Mouse (Mus musculus) hindbrain, embryonic 16.5 days (tissue): ENCODE measurements around the gene Csad. TPM values are rescaled to one million over a fixed set of nuclear protein-coding genes. Genes with fewer than 3 reads are reported as not detected.
A peak's percentile ranks its signal among the peaks of the same experiment; 100 is the strongest.

Experiments used
- ATAC-seq: fragments of 200-750 bp; cut with Nextera tagmentation; 2 replicates; pipeline ENCODE4 v1.8.0; 2017; ENCODE audit warnings: moderate TSS enrichment, moderate library complexity
- H3K27ac ChIP-seq: fragments of 300-500 bp; sonication (generic); 2 replicates; pipeline ENCODE4 v1.5.1; 2014; ENCODE audit warnings: low read depth, mild to moderate bottlenecking, control low read depth, low read length, moderate library complexity
- H3K27me3 ChIP-seq: fragments of 300-500 bp; sonication (generic); replicated peaks from 2 replicates; pipeline ENCODE4 v1.6.1; 2014; ENCODE audit warnings: low read length; ENCODE audit not compliant: control insufficient read depth, insufficient read depth
- H3K36me3 ChIP-seq: fragments of 300-500 bp; sonication (generic); 2 replicates; pipeline ENCODE4 v1.6.1; 2014; ENCODE audit warnings: mild to moderate bottlenecking, low read length, moderate library complexity, mixed read lengths; ENCODE audit not compliant: control insufficient read depth, insufficient read depth
- H3K4me1 ChIP-seq: fragments of 300-500 bp; sonication (generic); 2 replicates; pipeline ENCODE4 v1.6.1; 2014; ENCODE audit warnings: low read depth, low read length; ENCODE audit not compliant: control insufficient read depth, insufficient read depth
- H3K4me2 ChIP-seq: fragments of 300-500 bp; sonication (generic); 2 replicates; pipeline ENCODE4 v1.6.1; 2014; ENCODE audit warnings: mild to moderate bottlenecking, low read length, control low read depth, moderate library complexity
- H3K4me3 ChIP-seq: fragments of 300-500 bp; sonication (generic); 2 replicates; pipeline ENCODE4 v1.5.1; 2014; ENCODE audit warnings: mild to moderate bottlenecking, low read length, control low read depth, moderate library complexity
- H3K9ac ChIP-seq: fragments of 300-500 bp; sonication (generic); 2 replicates; pipeline ENCODE4 v1.6.1; 2014; ENCODE audit warnings: low read depth, mild to moderate bottlenecking, control low read depth, low read length, moderate library complexity
- H3K9me3 ChIP-seq: fragments of 300-500 bp; sonication (generic); 2 replicates; pipeline ENCODE4 v1.6.1; 2014; ENCODE audit warnings: mild to moderate bottlenecking, low read length, moderate library complexity; ENCODE audit not compliant: control insufficient read depth
- WGBS: fragments of 180-500 bp; shearing (Covaris S2); extraction: QIAGEN DNeasy Blood & Tissue Kit; methylation state at CpG from one replicate; pipeline ENCODE4 v1.1.7; 2014; 5-methylcytosine and 5-hydroxymethylcytosine counted together
- polyA plus RNA-seq: library from polyadenylated mRNA; unstranded; fragments of >200 nt; fragmentation: Nextera tagmentation; extraction: Ambion mirVana; gene quantifications from 2 replicates; pipeline ENCODE4 v1.2.1, GENCODE M21; 2015

Gene Csad
- polyA plus RNA-seq, 1 experiment from 2014 or later: 35.5 TPM

- peak overlapping the region; percentile 85 for H3K27ac ChIP-seq
- peaks cover 26% of the 10 kb centered on the region for H3K27me3 ChIP-seq
- no peaks in the 10 kb centered on the region for H3K36me3 ChIP-seq
- H3K4me3 ChIP-seq: peak overlapping the region; percentile 64
- under 1% methylated on average over 41 of the region's 44 CpGs for WGBS
- no peaks in the 10 kb centered on the region for H3K9me3 ChIP-seq
- H3K4me2 ChIP-seq: peak overlapping the region; percentile 100
- H3K4me1 ChIP-seq: peaks cover 30% of the 10 kb centered on the region
- peak overlapping the region; percentile 82 for H3K9ac ChIP-seq
- peak; percentile 85 for ATAC-seq
These were observed 41.6 kb upstream of the Csad start for GRCm38 (mm10) chr15:102245891-102246741.

GRCm38 (mm10) chr15:102245461-102245881 lies 40.9 kb upstream of the Csad start:
- Histone ChIP-seq H3K9me3 (no peaks in the 10 kb centered on the region), H3K27me3 (peaks cover 24% of the 10 kb centered on the region)

GRCm38 (mm10) chr15:102244306-102245191 lies 40.0 kb upstream of the Csad start:
- ATAC-seq: no peak
- H3K9ac ChIP-seq: peak overlapping the region; percentile 52
- no peak overlapping the region; the same call in 1 of the 2 replicates for H3K27ac ChIP-seq
- peaks cover 24% of the 10 kb centered on the region for H3K27me3 ChIP-seq
- H3K4me3 ChIP-seq: peak overlapping the region; percentile 64
- H3K4me1 ChIP-seq: peaks cover 30% of the 10 kb centered on the region
- WGBS: 7% methylated on average over 19 of the region's 19 CpGs
- H3K9me3 ChIP-seq: no peaks in the 10 kb centered on the region
- no peaks in the 10 kb centered on the region for H3K36me3 ChIP-seq
- H3K4me2 ChIP-seq: peak overlapping the region; percentile 100

More at GRCm38 (mm10) chr15:102245461-102245881, 40.9 kb upstream of the Csad start:
- Histone ChIP-seq H3K36me3 (no peaks in the 10 kb centered on the region), H3K4me3 (peak overlapping the region; percentile 64), H3K4me2 (peak overlapping the region; percentile 100), H3K27ac (peak overlapping the region; percentile 85), H3K9ac (peak overlapping the region; percentile 82), H3K4me1 (peaks cover 30% of the 10 kb centered on the region)
- 4% methylated on average over 14 of the region's 14 CpGs for WGBS
- no peak for ATAC-seq

- H3K36me3 ChIP-seq: 0 out of 2 replicates have a peak, but pooled peaks cover 3% of the 10 kb centered on the region
- H3K9ac ChIP-seq: peak overlapping the region; percentile 45
- peaks cover 30% of the 10 kb centered on the region for H3K4me1 ChIP-seq
- H3K27me3 ChIP-seq: peaks cover 20% of the 10 kb centered on the region
- H3K4me2 ChIP-seq: peak overlapping the region; percentile 37
- peak overlapping the region; percentile 14; the same call in 1 of the 2 replicates for H3K4me3 ChIP-seq
- WGBS: 11% methylated on average over 21 of the region's 22 CpGs
- no peak for ATAC-seq
- no peaks in the 10 kb centered on the region for H3K9me3 ChIP-seq
- no peak overlapping the region for H3K27ac ChIP-seq
These were observed 39.0 kb upstream of the Csad start for GRCm38 (mm10) chr15:102243229-102244190.

- Histone ChIP-seq H3K27ac (no peak overlapping the region), H3K9ac (no peak overlapping the region), H3K27me3 (peaks cover 19% of the 10 kb centered on the region), H3K4me3 (no peak overlapping the region), H3K9me3 (no peaks in the 10 kb centered on the region), H3K36me3 (0 out of 2 replicates have a peak, but pooled peaks cover 4% of the 10 kb centered on the region), H3K4me1 (peaks cover 29% of the 10 kb centered on the region), H3K4me2 (no peak overlapping the region)
- WGBS: 33% methylated on average over 12 of the region's 12 CpGs
- ATAC-seq: no peak
These were observed 38.1 kb upstream of the Csad start for GRCm38 (mm10) chr15:102242404-102243228.

GRCm38 (mm10) chr15:102240607-102241006 lies 36.1 kb upstream of the Csad start:
- no peak overlapping the region for H3K27ac ChIP-seq
- H3K4me3 ChIP-seq: no peak overlapping the region
- 94% methylated on average over 4 of the region's 4 CpGs for WGBS
- no peaks in the 10 kb centered on the region for H3K9me3 ChIP-seq
- 0 out of 2 replicates have a peak, but pooled peaks cover 4% of the 10 kb centered on the region for H3K36me3 ChIP-seq
- H3K27me3 ChIP-seq: peaks cover 16% of the 10 kb centered on the region
- no peak overlapping the region for H3K4me2 ChIP-seq
- H3K9ac ChIP-seq: no peak overlapping the region
- no peak for ATAC-seq
- peaks cover 19% of the 10 kb centered on the region for H3K4me1 ChIP-seq

- no peak overlapping the region for H3K4me2 ChIP-seq
- no peaks in the 10 kb centered on the region for H3K9me3 ChIP-seq
- peaks cover 12% of the 10 kb centered on the region for H3K4me1 ChIP-seq
- H3K27ac ChIP-seq: no peak overlapping the region
- 69% methylated on average over 11 of the region's 11 CpGs for WGBS
- no peak for ATAC-seq
- H3K4me3 ChIP-seq: no peak overlapping the region
- H3K36me3 ChIP-seq: 0 out of 2 replicates have a peak, but pooled peaks cover 4% of the 10 kb centered on the region
- H3K9ac ChIP-seq: no peak overlapping the region
- H3K27me3 ChIP-seq: peaks cover 16% of the 10 kb centered on the region
These were observed 35.3 kb upstream of the Csad start for GRCm38 (mm10) chr15:102239851-102240250.

- H3K4me2 ChIP-seq: no peak overlapping the region
- no peaks in the 10 kb centered on the region for H3K9me3 ChIP-seq
- 0 out of 2 replicates have a peak, but pooled peaks cover 4% of the 10 kb centered on the region for H3K36me3 ChIP-seq
- peak; percentile 79 for ATAC-seq
- 10% methylated on average over 9 of the region's 9 CpGs for WGBS
- no peak overlapping the region for H3K4me3 ChIP-seq
- peaks cover 16% of the 10 kb centered on the region for H3K27me3 ChIP-seq
- peaks cover 7% of the 10 kb centered on the region for H3K4me1 ChIP-seq
- H3K27ac ChIP-seq: no peak overlapping the region
- no peak overlapping the region for H3K9ac ChIP-seq
These were observed 34.7 kb upstream of the Csad start for GRCm38 (mm10) chr15:102239260-102239590.
